Mouse (Mus musculus): ENCODE results near the gene Prickle2. TPM values are rescaled to one million over a fixed set of nuclear protein-coding genes. Genes with fewer than 3 reads are reported as not detected.

Prickle2 gene
- total and polyA plus RNA-seq, 3 experiments = 0.05 TPM; not detected in 2

DNA sequence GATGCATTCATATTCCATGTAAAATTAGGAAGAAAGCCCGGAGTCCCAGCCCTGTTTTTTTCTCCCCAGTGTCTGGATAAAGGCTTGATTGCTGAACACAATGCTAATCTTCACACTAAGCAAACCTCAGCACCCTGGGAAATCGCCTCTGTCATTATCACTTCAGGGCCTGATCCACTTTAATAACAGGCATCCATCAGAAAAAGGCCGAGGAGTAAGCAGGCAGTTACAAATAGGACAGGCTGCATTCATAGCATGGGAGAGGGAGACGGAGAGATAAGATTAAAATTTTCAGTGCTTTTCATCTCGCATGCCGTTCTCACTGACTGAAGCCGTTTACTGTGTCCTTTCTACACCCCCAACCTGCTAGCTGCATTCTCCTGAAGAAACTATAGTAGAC lies 135.9 kb downstream of the Prickle2 start:
- ATAC-seq (ENCODE audit: extremely low read depth, insufficient number of reproducible peaks, low FRiP score, poor library complexity, severe bottlenecking) (no peak), DNase-seq (ENCODE audit: low spot score) (no peak)
- no peaks in the 10 kb centered on the region for H3K27me3 ChIP-seq (ENCODE audit: insufficient read depth, low read length)
- no peaks in the 10 kb centered on the region for H3K36me3 ChIP-seq (replicated peaks)
- H3K4me1 ChIP-seq (ENCODE audit: insufficient read depth, low read depth, low read length) = no peaks in the 10 kb centered on the region
- TF ChIP-seq TAL1 (conservative IDR thresholded peaks at IDR 0.05; ENCODE audit: low read depth, low read length) = no peak
- no peak for TF ChIP-seq GATA1 (IDR thresholded peaks at IDR 0.05; ENCODE audit: borderline replicate concordance, low read length)
- no peak for TF ChIP-seq CTCF (IDR thresholded peaks at IDR 0.05; ENCODE audit: low read depth, low read length)
- TF ChIP-seq GATA2 (IDR thresholded peaks at IDR 0.05; ENCODE audit: borderline replicate concordance, low read depth, low read length) = no peak
- TF ChIP-seq POLR2AphosphoS5 (IDR thresholded peaks at IDR 0.05; ENCODE audit: insufficient replicate concordance, low read depth, low read length) = no peak
- no peak overlapping the region for H3K4me3 ChIP-seq (ENCODE audit: low read depth, low read length)
- H3K9me3 ChIP-seq (replicated peaks) = peaks cover 5% of the 10 kb centered on the region; the same call in 1 of the 2 replicates

DNA sequence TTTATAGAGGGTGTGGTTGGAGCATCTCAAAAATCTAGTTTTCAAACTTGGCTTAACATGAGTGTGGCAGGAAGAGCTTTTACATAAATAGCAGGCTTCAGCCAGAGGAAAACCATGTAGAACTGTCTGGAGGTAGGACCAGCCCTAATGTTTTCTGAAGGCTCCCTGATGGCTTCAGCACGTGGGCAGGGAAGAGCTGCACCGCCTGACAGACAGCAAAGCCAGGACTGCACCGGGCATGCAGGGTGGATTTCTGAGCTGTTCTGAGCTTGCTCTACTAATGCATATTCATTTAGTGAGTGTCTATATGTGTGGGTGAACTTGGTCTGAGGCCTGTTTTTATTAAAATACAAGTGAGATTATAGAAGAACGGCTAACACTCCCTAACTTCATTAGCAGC lies 136.7 kb downstream of the Prickle2 start:
- ATAC-seq (ENCODE audit: extremely low read depth, insufficient number of reproducible peaks, low FRiP score, poor library complexity, severe bottlenecking) (no peak), DNase-seq (ENCODE audit: low spot score) (no peak)
- Histone ChIP-seq H3K27me3 (ENCODE audit: insufficient read depth, low read length) (no peaks in the 10 kb centered on the region), H3K9me3 (replicated peaks) (peaks cover 5% of the 10 kb centered on the region; the same call in 1 of the 2 replicates), H3K4me1 (ENCODE audit: insufficient read depth, low read depth, low read length) (no peaks in the 10 kb centered on the region), H3K36me3 (replicated peaks) (no peaks in the 10 kb centered on the region), H3K4me3 (ENCODE audit: low read depth, low read length) (no peak overlapping the region)
- TF ChIP-seq POLR2AphosphoS5 (IDR thresholded peaks at IDR 0.05; ENCODE audit: insufficient replicate concordance, low read depth, low read length) (no peak), TAL1 (conservative IDR thresholded peaks at IDR 0.05; ENCODE audit: low read depth, low read length) (no peak), GATA2 (IDR thresholded peaks at IDR 0.05; ENCODE audit: borderline replicate concordance, low read depth, low read length) (no peak), GATA1 (IDR thresholded peaks at IDR 0.05; ENCODE audit: borderline replicate concordance, low read length) (no peak), CTCF (IDR thresholded peaks at IDR 0.05; ENCODE audit: low read depth, low read length) (no peak)

GRCm38 (mm10) chr6:92559261-92559660 lies 146.7 kb downstream of the Prickle2 start:
- H3K36me3 ChIP-seq (replicated peaks) = no peaks in the 10 kb centered on the region
- H3K9me3 ChIP-seq (replicated peaks) = no peaks in the 10 kb centered on the region
- H3K4me3 ChIP-seq (ENCODE audit: low read depth, low read length) = no peak overlapping the region
- no peaks in the 10 kb centered on the region for H3K4me1 ChIP-seq (ENCODE audit: insufficient read depth, low read depth, low read length)
- ATAC-seq (ENCODE audit: extremely low read depth, insufficient number of reproducible peaks, low FRiP score, poor library complexity, severe bottlenecking) (no peak), DNase-seq (ENCODE audit: low spot score) (no peak)
- H3K27me3 ChIP-seq (ENCODE audit: insufficient read depth, low read length) = no peaks in the 10 kb centered on the region
- TF ChIP-seq POLR2AphosphoS5 (IDR thresholded peaks at IDR 0.05; ENCODE audit: insufficient replicate concordance, low read depth, low read length) (no peak), CTCF (IDR thresholded peaks at IDR 0.05; ENCODE audit: low read depth, low read length) (no peak), TAL1 (conservative IDR thresholded peaks at IDR 0.05; ENCODE audit: low read depth, low read length) (no peak), GATA2 (IDR thresholded peaks at IDR 0.05; ENCODE audit: borderline replicate concordance, low read depth, low read length) (no peak), GATA1 (IDR thresholded peaks at IDR 0.05; ENCODE audit: borderline replicate concordance, low read length) (no peak)

DNA sequence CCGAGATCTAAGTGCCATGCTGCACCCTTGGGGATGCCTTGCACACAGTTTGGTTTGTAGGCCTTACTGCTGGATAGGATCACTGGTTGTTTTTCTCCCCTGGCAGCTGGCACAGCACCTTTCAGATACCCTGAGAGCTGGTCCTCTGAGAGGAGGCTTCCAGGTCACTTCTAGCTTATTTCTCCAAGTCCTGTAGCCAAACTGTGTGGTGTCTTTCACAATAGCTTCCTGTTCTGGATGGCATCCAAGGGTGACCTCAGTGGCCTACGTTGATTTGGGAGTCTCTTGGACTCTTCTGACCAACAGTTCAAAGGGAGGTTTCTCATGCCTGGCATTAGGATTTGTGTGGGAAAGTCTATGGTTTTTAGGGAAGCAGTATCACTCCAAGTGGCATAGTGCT lies 150.3 kb downstream of the Prickle2 start:
- Histone ChIP-seq H3K4me3 (ENCODE audit: low read depth, low read length) (no peak overlapping the region), H3K9me3 (replicated peaks) (no peaks in the 10 kb centered on the region), H3K36me3 (replicated peaks) (no peaks in the 10 kb centered on the region), H3K4me1 (ENCODE audit: insufficient read depth, low read depth, low read length) (no peaks in the 10 kb centered on the region), H3K27me3 (ENCODE audit: insufficient read depth, low read length) (no peaks in the 10 kb centered on the region)
- DNase-seq (ENCODE audit: low spot score) = no peak
- TF ChIP-seq GATA1 (IDR thresholded peaks at IDR 0.05; ENCODE audit: borderline replicate concordance, low read length) (no peak), POLR2AphosphoS5 (IDR thresholded peaks at IDR 0.05; ENCODE audit: insufficient replicate concordance, low read depth, low read length) (no peak), CTCF (IDR thresholded peaks at IDR 0.05; ENCODE audit: low read depth, low read length) (no peak), GATA2 (IDR thresholded peaks at IDR 0.05; ENCODE audit: borderline replicate concordance, low read depth, low read length) (no peak), TAL1 (conservative IDR thresholded peaks at IDR 0.05; ENCODE audit: low read depth, low read length) (no peak)
- ATAC-seq (ENCODE audit: extremely low read depth, insufficient number of reproducible peaks, low FRiP score, poor library complexity, severe bottlenecking) = no peak

- no peak overlapping the region for H3K4me3 ChIP-seq (ENCODE audit: low read depth, low read length)
- no peaks in the 10 kb centered on the region for H3K4me1 ChIP-seq (ENCODE audit: insufficient read depth, low read depth, low read length)
- H3K36me3 ChIP-seq (replicated peaks) = no peaks in the 10 kb centered on the region
- DNase-seq (ENCODE audit: low spot score) (no peak), ATAC-seq (ENCODE audit: extremely low read depth, insufficient number of reproducible peaks, low FRiP score, poor library complexity, severe bottlenecking) (no peak)
- H3K9me3 ChIP-seq (replicated peaks) = no peaks in the 10 kb centered on the region
- no peak for TF ChIP-seq GATA2 (IDR thresholded peaks at IDR 0.05; ENCODE audit: borderline replicate concordance, low read depth, low read length)
- no peak for TF ChIP-seq POLR2AphosphoS5 (IDR thresholded peaks at IDR 0.05; ENCODE audit: insufficient replicate concordance, low read depth, low read length)
- no peak for TF ChIP-seq TAL1 (conservative IDR thresholded peaks at IDR 0.05; ENCODE audit: low read depth, low read length)
- no peak for TF ChIP-seq GATA1 (IDR thresholded peaks at IDR 0.05; ENCODE audit: borderline replicate concordance, low read length)
- no peak for TF ChIP-seq CTCF (IDR thresholded peaks at IDR 0.05; ENCODE audit: low read depth, low read length)
- H3K27me3 ChIP-seq (ENCODE audit: insufficient read depth, low read length) = no peaks in the 10 kb centered on the region
Observed at GRCm38 (mm10) chr6:92553086-92553485, 152.9 kb downstream of the Prickle2 start.

- DNase-seq (ENCODE audit: low spot score) (no peak), ATAC-seq (ENCODE audit: extremely low read depth, insufficient number of reproducible peaks, low FRiP score, poor library complexity, severe bottlenecking) (no peak)
- Histone ChIP-seq H3K27me3 (ENCODE audit: insufficient read depth, low read length) (no peaks in the 10 kb centered on the region), H3K4me1 (ENCODE audit: insufficient read depth, low read depth, low read length) (no peaks in the 10 kb centered on the region), H3K4me3 (ENCODE audit: low read depth, low read length) (no peak overlapping the region), H3K9me3 (replicated peaks) (no peaks in the 10 kb centered on the region), H3K36me3 (replicated peaks) (no peaks in the 10 kb centered on the region)
- TF ChIP-seq GATA2 (IDR thresholded peaks at IDR 0.05; ENCODE audit: borderline replicate concordance, low read depth, low read length) (no peak), CTCF (IDR thresholded peaks at IDR 0.05; ENCODE audit: low read depth, low read length) (no peak), TAL1 (conservative IDR thresholded peaks at IDR 0.05; ENCODE audit: low read depth, low read length) (no peak), POLR2AphosphoS5 (IDR thresholded peaks at IDR 0.05; ENCODE audit: insufficient replicate concordance, low read depth, low read length) (no peak), GATA1 (IDR thresholded peaks at IDR 0.05; ENCODE audit: borderline replicate concordance, low read length) (no peak)
Observed at GRCm38 (mm10) chr6:92549246-92549645, 156.7 kb downstream of the Prickle2 start.

Data from G1E (cell line).